Mouse (Mus musculus) midbrain, embryonic 13.5 days (tissue): ENCODE results near the gene Ccdc148. TPM values are rescaled to one million over a fixed set of nuclear protein-coding genes. Genes with fewer than 3 reads are reported as not detected.

Experiments used
- ATAC-seq: fragments of 200-750 bp; cut with Nextera tagmentation; 2 replicates; pipeline ENCODE4 v1.8.0; 2017; ENCODE audit warnings: mild to moderate bottlenecking, moderate TSS enrichment, moderate library complexity
- H3K27ac ChIP-seq: fragments of 300-500 bp; sonication (generic); 2 replicates; pipeline ENCODE4 v1.5.1; 2015; ENCODE audit warnings: inconsistent platforms, mild to moderate bottlenecking, moderate library complexity
- H3K27me3 ChIP-seq: fragments of 300-500 bp; sonication (generic); 2 replicates; pipeline ENCODE4 v1.6.1; 2015; ENCODE audit warnings: mild to moderate bottlenecking, inconsistent platforms
- H3K36me3 ChIP-seq: fragments of 300-500 bp; sonication (generic); 2 replicates; pipeline ENCODE4 v1.6.1; 2015; ENCODE audit warnings: mild to moderate bottlenecking, inconsistent platforms
- H3K4me1 ChIP-seq: fragments of 300-500 bp; sonication (generic); replicated peaks from 2 replicates; pipeline ENCODE4 v1.6.1; 2015; ENCODE audit warnings: inconsistent platforms
- H3K4me2 ChIP-seq: fragments of 300-500 bp; sonication (generic); replicated peaks from 2 replicates; pipeline ENCODE4 v1.6.1; 2015; ENCODE audit warnings: moderate library complexity, mild to moderate bottlenecking, inconsistent platforms
- H3K4me3 ChIP-seq: fragments of 300-500 bp; sonication (generic); replicated peaks from 2 replicates; pipeline ENCODE4 v1.5.1; 2015; ENCODE audit warnings: mild to moderate bottlenecking, inconsistent platforms
- H3K9ac ChIP-seq: fragments of 300-500 bp; sonication (generic); replicated peaks from 2 replicates; pipeline ENCODE4 v1.6.1; 2015; ENCODE audit warnings: mild to moderate bottlenecking, inconsistent platforms
- H3K9me3 ChIP-seq: fragments of 300-500 bp; sonication (generic); 2 replicates; pipeline ENCODE4 v1.6.1; 2016; ENCODE audit warnings: mild to moderate bottlenecking, inconsistent platforms
- WGBS: fragments of 180-500 bp; shearing (Covaris S2); methylation state at CpG from one replicate; pipeline ENCODE4 v1.1.7; 2015; 5-methylcytosine and 5-hydroxymethylcytosine counted together
- polyA plus RNA-seq: library from polyadenylated mRNA; unstranded; fragments of >200 nt; fragmentation: Nextera tagmentation; extraction: Ambion mirVana; gene quantifications from 2 replicates; pipeline ENCODE4 v1.2.1, GENCODE M21; 2015

Ccdc148 gene
- polyA plus RNA-seq, 1 experiment from 2014 or later, result 3.3 TPM

GRCm38 (mm10) chr2:59191466-59191865, 31.0 kb upstream of the Ccdc148 start:
- Histone ChIP-seq H3K27ac (no peak overlapping the region), H3K36me3 (peaks cover 9% of the 10 kb centered on the region; the same call in 1 of the 2 replicates), H3K4me2 (no peak overlapping the region), H3K4me3 (no peak overlapping the region), H3K9ac (no peak overlapping the region), H3K4me1 (peaks cover 9% of the 10 kb centered on the region; the same call in 1 of the 2 replicates), H3K27me3 (no peaks in the 10 kb centered on the region), H3K9me3 (no peaks in the 10 kb centered on the region)
- ATAC-seq, result no peak
- 87% methylated on average over 8 of the region's 8 CpGs for WGBS

GRCm38 (mm10) chr2:59190186-59190585, 29.7 kb upstream of the Ccdc148 start:
- H3K36me3 ChIP-seq, result peaks cover 9% of the 10 kb centered on the region; the same call in 1 of the 2 replicates
- no peak overlapping the region for H3K27ac ChIP-seq
- H3K4me2 ChIP-seq, result no peak overlapping the region
- ATAC-seq, result no peak
- H3K27me3 ChIP-seq, result no peaks in the 10 kb centered on the region
- H3K9ac ChIP-seq, result no peak overlapping the region
- peaks cover 9% of the 10 kb centered on the region; the same call in 1 of the 2 replicates for H3K4me1 ChIP-seq
- H3K9me3 ChIP-seq, result no peaks in the 10 kb centered on the region
- WGBS, result 90% methylated on average over 10 of the region's 10 CpGs
- H3K4me3 ChIP-seq, result no peak overlapping the region

- Histone ChIP-seq H3K36me3 (peaks cover 9% of the 10 kb centered on the region; the same call in 1 of the 2 replicates), H3K4me3 (no peak overlapping the region), H3K4me1 (peaks cover 9% of the 10 kb centered on the region; the same call in 1 of the 2 replicates), H3K27me3 (no peaks in the 10 kb centered on the region), H3K9ac (no peak overlapping the region), H3K27ac (no peak overlapping the region), H3K4me2 (no peak overlapping the region), H3K9me3 (no peaks in the 10 kb centered on the region)
- ATAC-seq, result no peak
- WGBS, result 90% methylated on average over 5 of the region's 5 CpGs
Observed at GRCm38 (mm10) chr2:59189661-59190185, 29.2 kb upstream of the Ccdc148 start.

GRCm38 (mm10) chr2:59188306-59188705, 27.8 kb upstream of the Ccdc148 start:
- no peak overlapping the region for H3K4me3 ChIP-seq
- peaks cover 9% of the 10 kb centered on the region; the same call in 1 of the 2 replicates for H3K36me3 ChIP-seq
- no peak overlapping the region for H3K27ac ChIP-seq
- no peak overlapping the region for H3K9ac ChIP-seq
- peaks cover 9% of the 10 kb centered on the region; the same call in 1 of the 2 replicates for H3K4me1 ChIP-seq
- WGBS, result 96% methylated on average over 8 of the region's 8 CpGs
- no peak overlapping the region for H3K4me2 ChIP-seq
- H3K9me3 ChIP-seq, result no peaks in the 10 kb centered on the region
- ATAC-seq, result no peak
- no peaks in the 10 kb centered on the region for H3K27me3 ChIP-seq

GRCm38 (mm10) chr2:59186966-59187365, 26.5 kb upstream of the Ccdc148 start:
- ATAC-seq, result no peak
- Histone ChIP-seq H3K4me3 (no peak overlapping the region), H3K4me1 (peaks cover 9% of the 10 kb centered on the region; the same call in 1 of the 2 replicates), H3K9ac (no peak overlapping the region), H3K27me3 (no peaks in the 10 kb centered on the region), H3K4me2 (no peak overlapping the region), H3K9me3 (no peaks in the 10 kb centered on the region), H3K36me3 (peaks cover 9% of the 10 kb centered on the region; the same call in 1 of the 2 replicates), H3K27ac (no peak overlapping the region)
- WGBS, result 97% methylated on average over 6 of the region's 6 CpGs

GRCm38 (mm10) chr2:59186122-59186521, 25.6 kb upstream of the Ccdc148 start:
- Histone ChIP-seq H3K27ac (no peak overlapping the region), H3K4me2 (no peak overlapping the region), H3K27me3 (no peaks in the 10 kb centered on the region), H3K4me1 (peaks cover 5% of the 10 kb centered on the region; the same call in 1 of the 2 replicates), H3K9ac (no peak overlapping the region), H3K36me3 (peaks cover 9% of the 10 kb centered on the region; the same call in 1 of the 2 replicates), H3K9me3 (no peaks in the 10 kb centered on the region), H3K4me3 (no peak overlapping the region)
- WGBS, result 96% methylated on average over 8 of the region's 8 CpGs
- no peak for ATAC-seq

- ATAC-seq, result no peak
- Histone ChIP-seq H3K4me3 (no peak overlapping the region), H3K4me2 (no peak overlapping the region), H3K4me1 (peaks cover 6% of the 10 kb centered on the region; the same call in 1 of the 2 replicates), H3K27me3 (no peaks in the 10 kb centered on the region), H3K9ac (no peak overlapping the region), H3K27ac (no peak overlapping the region), H3K9me3 (no peaks in the 10 kb centered on the region), H3K36me3 (peaks cover 9% of the 10 kb centered on the region; the same call in 1 of the 2 replicates)
- 97% methylated on average over 11 of the region's 11 CpGs for WGBS
Observed at GRCm38 (mm10) chr2:59184107-59185064, 23.9 kb upstream of the Ccdc148 start.

GRCm38 (mm10) chr2:59183541-59183940, 23.1 kb upstream of the Ccdc148 start:
- peaks cover 9% of the 10 kb centered on the region; the same call in 1 of the 2 replicates for H3K36me3 ChIP-seq
- peaks cover 13% of the 10 kb centered on the region; the same call in 1 of the 2 replicates for H3K4me1 ChIP-seq
- 87% methylated on average over 4 of the region's 4 CpGs for WGBS
- no peak for ATAC-seq
- H3K27me3 ChIP-seq, result no peaks in the 10 kb centered on the region
- no peak overlapping the region for H3K27ac ChIP-seq
- H3K4me3 ChIP-seq, result no peak overlapping the region
- no peak overlapping the region for H3K4me2 ChIP-seq
- H3K9ac ChIP-seq, result no peak overlapping the region
- H3K9me3 ChIP-seq, result no peaks in the 10 kb centered on the region

GRCm38 (mm10) chr2:59181321-59182113, 21.0 kb upstream of the Ccdc148 start:
- Histone ChIP-seq H3K4me3 (no peak overlapping the region), H3K36me3 (no peaks in the 10 kb centered on the region), H3K27me3 (no peaks in the 10 kb centered on the region), H3K9me3 (no peaks in the 10 kb centered on the region), H3K9ac (no peak overlapping the region), H3K27ac (no peak overlapping the region), H3K4me2 (no peak overlapping the region), H3K4me1 (peaks cover 18% of the 10 kb centered on the region; the same call in 1 of the 2 replicates)
- 83% methylated on average over 15 of the region's 15 CpGs for WGBS
- no peak for ATAC-seq

- 65% methylated on average over 5 of the region's 5 CpGs for WGBS
- no peak for ATAC-seq
- H3K27ac ChIP-seq, result no peak overlapping the region
Observed at GRCm38 (mm10) chr2:59179487-59179886, 19.0 kb upstream of the Ccdc148 start.

GRCm38 (mm10) chr2:59178960-59179359, 18.5 kb upstream of the Ccdc148 start:
- ATAC-seq, result no peak
- WGBS, result 81% methylated on average over 4 of the region's 4 CpGs

More at GRCm38 (mm10) chr2:59179487-59179886, 19.0 kb upstream of the Ccdc148 start:
- Histone ChIP-seq H3K27me3 (no peaks in the 10 kb centered on the region), H3K4me3 (no peak overlapping the region), H3K36me3 (no peaks in the 10 kb centered on the region), H3K4me2 (no peak overlapping the region), H3K9ac (no peak overlapping the region), H3K9me3 (no peaks in the 10 kb centered on the region), H3K4me1 (peaks cover 18% of the 10 kb centered on the region; the same call in 1 of the 2 replicates)

More at GRCm38 (mm10) chr2:59178960-59179359, 18.5 kb upstream of the Ccdc148 start:
- Histone ChIP-seq H3K27ac (no peak overlapping the region), H3K9me3 (no peaks in the 10 kb centered on the region), H3K4me3 (no peak overlapping the region), H3K4me2 (no peak overlapping the region), H3K4me1 (peaks cover 18% of the 10 kb centered on the region; the same call in 1 of the 2 replicates), H3K27me3 (no peaks in the 10 kb centered on the region), H3K9ac (no peak overlapping the region), H3K36me3 (no peaks in the 10 kb centered on the region)
